Comparison of ENCODE assay signal across 8 mouse cellular contexts in the genomic region with DNA sequence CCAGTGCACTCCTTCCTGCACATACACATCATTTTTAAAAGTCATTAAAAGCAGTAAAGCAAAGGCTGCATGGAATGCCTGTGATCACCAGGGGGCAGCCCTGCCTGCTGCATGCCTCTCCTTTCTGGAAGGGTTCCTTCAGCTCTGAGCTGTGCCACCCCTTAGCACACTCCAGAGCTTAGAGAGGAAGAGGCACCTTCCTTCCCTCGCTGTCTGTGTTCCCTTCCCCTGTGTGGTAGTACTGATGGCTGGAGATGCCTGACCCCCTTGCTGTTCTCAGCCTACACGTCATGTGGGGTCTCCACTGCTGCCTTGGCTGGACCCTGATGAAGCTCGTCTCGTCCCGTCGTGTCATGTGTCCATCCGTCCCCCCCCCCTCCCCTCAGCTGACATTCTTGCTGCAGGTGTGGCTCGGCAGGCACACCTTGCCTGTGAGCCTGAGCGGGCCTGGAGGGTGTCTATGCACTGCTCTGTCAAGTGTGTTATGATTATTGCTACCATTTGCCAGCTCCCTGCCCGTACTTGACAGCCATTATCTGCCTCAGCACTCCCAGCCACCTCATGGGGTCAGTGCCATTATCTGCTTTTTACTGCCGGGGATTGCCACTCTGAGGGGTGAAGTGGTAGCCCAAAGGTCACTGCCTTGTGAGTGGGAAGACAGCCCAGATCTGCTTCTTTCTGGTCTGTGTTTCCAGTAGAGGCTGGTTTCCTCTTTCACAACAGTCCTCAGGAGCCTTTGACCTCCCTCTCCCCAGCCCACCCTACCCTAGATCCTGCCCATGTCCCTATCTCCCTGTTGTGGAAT. TPM values are rescaled to one million over a fixed set of nuclear protein-coding genes. Genes with fewer than 3 reads are reported as not detected.
DNase-seq lines count a peak whose midpoint lies in the region; ATAC-seq lines count a peak whose summit lies in the region.

No protein-coding gene starts in this region.

- H3K9ac ChIP-seq in neural tube, embryonic 12.5 days: no peak overlapping the region

- H3K4me2 ChIP-seq in neural tube, embryonic 12.5 days (replicated peaks): no peak overlapping the region

- H3K9me3 ChIP-seq in neural tube, embryonic 12.5 days: no peaks in the 10 kb centered on the region

- no peak overlapping the region for H3K27ac ChIP-seq in neural tube, embryonic 12.5 days

- no peak overlapping the region for H3K4me3 ChIP-seq in neural tube, embryonic 12.5 days

- H3K4me1 ChIP-seq in neural tube, embryonic 12.5 days: peaks cover 23% of the 10 kb centered on the region

- 59% methylated on average over 11 of the region's 11 CpGs for WGBS in neural tube, embryonic 12.5 days

- peak; percentile 42 for DNase-seq in ovary, postnatal 14 days (ENCODE audit: low spot score)
- no peak for DNase-seq in ovary, postnatal 10 days (ENCODE audit: low spot score)
- DNase-seq in brain, embryonic 18.5 days (ENCODE audit: low read depth, low spot score): peak; percentile 6
- DNase-seq in frontal cortex, postnatal 36 days (ENCODE audit: low spot score in 2 of 2): peak; percentile 39 to 63
- peak; percentile 63 for DNase-seq in kidney, adult 9 months
- peak; percentile 39 for DNase-seq in liver
- DNase-seq in yolk sac, embryonic 10.5 days (ENCODE audit: low spot score): peak; percentile 84

- H3K27me3 ChIP-seq in neural tube, embryonic 12.5 days (replicated peaks): no peaks in the 10 kb centered on the region

- peaks cover 17% of the 10 kb centered on the region for H3K36me3 ChIP-seq in neural tube, embryonic 12.5 days

- ATAC-seq in neural tube, embryonic 12.5 days (ENCODE audit: low FRiP score, low read depth): peak; percentile 38; the same call in 1 of the 2 replicates

RNA-seq across cellular contexts. Expression of a gene that starts 6.2 kb away (rescaled TPM):
- not detected in 2 replicates for polyA plus RNA-seq in neural tube, embryonic 12.5 days (2016; fragmentation: Nextera tagmentation; extraction: Ambion mirVana)

RNA-seq across cellular contexts. Expression of a gene that starts 27.4 kb away (rescaled TPM):
- polyA plus RNA-seq in neural tube, embryonic 12.5 days (2016; fragmentation: Nextera tagmentation; extraction: Ambion mirVana): not detected in 2 replicates
